Mouse (Mus musculus): ENCODE data around the gene Rap1a. TPM values are rescaled to one million over a fixed set of nuclear protein-coding genes. Genes with fewer than 3 reads are reported as not detected.

Gene Rap1a
- total RNA-seq, 1 experiment from 2014 or later = 184 TPM

GRCm38 (mm10) chr3:105687324-105688060, 113.6 kb downstream of the Rap1a start, which contains the start of gene Ddx20:
Gene Ddx20 (minus strand): TSS chr3:105687574.
- DNase-seq = peak; percentile 97

- DNase-seq = no peak
These were observed 114.5 kb downstream of the Rap1a start for GRCm38 (mm10) chr3:105686394-105687323.

- no peak for DNase-seq
These were observed 120.8 kb downstream of the Rap1a start for GRCm38 (mm10) chr3:105680346-105680745.

Other genes starting within 250 kb of the Rap1a start
- 17.4 and 17.6 TPM in 2 replicates for gene Ddx20, start 113.8 kb downstream of the Rap1a start, total RNA-seq (2021)
- 4.8 and 5.1 TPM in 2 replicates for gene Inka2, start 96.7 kb downstream of the Rap1a start, total RNA-seq (2021)
- gene Adora3, start 69.5 kb upstream of the Rap1a start, total RNA-seq (2021) = 0.33 TPM in 1 of 2 replicates, not detected in the other
- 0.38 TPM in 1 of 2 replicates, not detected in the other for gene Tmigd3, start 69.6 kb upstream of the Rap1a start, total RNA-seq (2021)
- gene I830077J02Rik, start 131.3 kb upstream of the Rap1a start, total RNA-seq (2021) = 1.5 and 1.9 TPM in 2 replicates
- 62.1 and 76.4 TPM in 2 replicates for gene Wdr77, start 158.0 kb upstream of the Rap1a start, total RNA-seq (2021)
- 478 and 481 TPM in 2 replicates for gene Atp5f1, start 158.8 kb upstream of the Rap1a start, total RNA-seq (2021)
- 0.82 and 1.1 TPM in 2 replicates for gene Ovgp1, start 172.4 kb upstream of the Rap1a start, total RNA-seq (2021)
- not detected in 2 replicates for gene Pifo, start 213.3 kb upstream of the Rap1a start, total RNA-seq (2021)
- 0.38 TPM in 1 of 2 replicates, not detected in the other for gene Chil5, start 231.5 kb upstream of the Rap1a start, total RNA-seq (2021)

Data from adrenal gland, postnatal 14 days (tissue).